Mouse (Mus musculus) heart, adult 2 months (tissue): ENCODE measurements at regions not wholly inside any gene's neighbourhood (a gene's known extent, or its start where the extent isn't known, plus 50 kb on each side); places are given as distances from the start of the nearest gene placed in this dataset.

Experiments used
- CTCF ChIP-seq: fragments of 200-600 bp; IDR thresholded peaks from 2 replicates; pipeline ENCODE4 v1.8.1; 2022; ENCODE audit warnings: antibody characterized with exemption, mild to moderate bottlenecking, moderate library complexity
- EP300 ChIP-seq: fragments of 200-500 bp; IDR thresholded peaks from 2 replicates; pipeline ENCODE4 v1.6.1; 2011; ENCODE audit warnings: low read depth, low read length, control low read depth; ENCODE audit not compliant: insufficient read depth

GRCm38 (mm10) chr3:34593279-34593678 is 56.9 kb upstream of the Sox2 start:
- TF ChIP-seq CTCF, result no peak
- no peak for TF ChIP-seq EP300
